Mouse (Mus musculus) heart, postnatal 0 days (tissue): ENCODE results near the gene Zdhhc17. TPM values are rescaled to one million over a fixed set of nuclear protein-coding genes. Genes with fewer than 3 reads are reported as not detected.
A peak's percentile ranks its signal among the peaks of the same experiment; 100 is the strongest.

ENCODE experiments used
- ATAC-seq: fragments of 200-750 bp; cut with Nextera tagmentation; 2 replicates; pipeline ENCODE4 v1.8.0; 2017; ENCODE audit warnings: low read depth, moderate number of reproducible peaks, moderate library complexity; ENCODE audit not compliant: insufficient read depth
- DNase-seq: peaks from one replicate; pipeline ENCODE4 v3.0.0-alpha.2; 2016; ENCODE audit warnings: low spot score
- H3K27ac ChIP-seq: fragments of 300-500 bp; sonication (generic); 2 replicates; pipeline ENCODE4 v1.5.1; 2014; ENCODE audit warnings: low read depth, mild to moderate bottlenecking
- H3K27me3 ChIP-seq: fragments of 300-500 bp; sonication (generic); 2 replicates; pipeline ENCODE4 v1.6.1; 2014; ENCODE audit warnings: low read length, mixed read lengths; ENCODE audit not compliant: control insufficient read depth, insufficient read depth
- H3K36me3 ChIP-seq: fragments of 300-500 bp; sonication (generic); replicated peaks from 2 replicates; pipeline ENCODE4 v1.6.1; 2014; ENCODE audit warnings: low read length, mixed read lengths; ENCODE audit not compliant: control insufficient read depth, insufficient read depth
- H3K4me1 ChIP-seq: fragments of 300-500 bp; sonication (generic); 2 replicates; pipeline ENCODE4 v1.6.1; 2014; ENCODE audit warnings: antibody characterized with exemption; ENCODE audit not compliant: control insufficient read depth, insufficient read depth
- H3K4me2 ChIP-seq: fragments of 300-500 bp; sonication (generic); 2 replicates; pipeline ENCODE4 v1.6.1; 2014; ENCODE audit warnings: low read depth, mild to moderate bottlenecking, low read length, moderate library complexity
- H3K4me3 ChIP-seq: fragments of 300-500 bp; sonication (generic); 2 replicates; pipeline ENCODE4 v1.5.1; 2014; ENCODE audit warnings: low read depth, low read length
- H3K9ac ChIP-seq: fragments of 300-500 bp; sonication (generic); replicated peaks from 2 replicates; pipeline ENCODE4 v1.6.1; 2014; ENCODE audit warnings: low read depth, low read length, mixed read lengths
- H3K9me3 ChIP-seq: fragments of 300-500 bp; sonication (generic); replicated peaks from 2 replicates; pipeline ENCODE4 v1.6.1; 2016; ENCODE audit warnings: low read length; ENCODE audit not compliant: control insufficient read depth
- CTCF ChIP-seq: IDR thresholded peaks from 2 replicates; pipeline ENCODE4 v1.5.1; 2016; ENCODE audit warnings: antibody characterized with exemption, control low read depth, low read depth
- EP300 ChIP-seq: IDR thresholded peaks from 2 replicates; pipeline ENCODE4 v1.6.1; 2016; ENCODE audit warnings: antibody characterized with exemption, low read depth
- WGBS: fragments of 180-500 bp; shearing (Covaris S2); extraction: QIAGEN DNeasy Blood & Tissue Kit; methylation state at CpG from one replicate; pipeline ENCODE4 v1.1.7; 2014; 5-methylcytosine and 5-hydroxymethylcytosine counted together
- polyA plus RNA-seq: library from polyadenylated mRNA; unstranded; fragments of >200 nt; fragmentation: Nextera tagmentation; extraction: Ambion mirVana; gene quantifications from 2 replicates; pipeline ENCODE4 v1.2.1, GENCODE M21; 2015
- total RNA-seq: library from RNA; depleted of rRNA; stranded (reverse); fragments of >200 nt; gene quantifications from 2 replicates; pipeline ENCODE4 v1.2.3, GENCODE M21; 2014; ENCODE audit warnings: low replicate concordance

Zdhhc17 gene
- total and polyA plus RNA-seq, 2 experiments from 2014 or later: 14.9 to 35.5 TPM

GRCm38 (mm10) chr10:110952271-110952670, 57.7 kb downstream of the Zdhhc17 start:
- DNase-seq (no peak), ATAC-seq (no peak)
- Histone ChIP-seq H3K9ac (no peak overlapping the region), H3K9me3 (no peaks in the 10 kb centered on the region), H3K27ac (peak overlapping the region; percentile 93), H3K27me3 (no peaks in the 10 kb centered on the region), H3K4me2 (no peak overlapping the region), H3K4me1 (peaks cover 13% of the 10 kb centered on the region), H3K36me3 (peaks cover 47% of the 10 kb centered on the region), H3K4me3 (no peak overlapping the region)
- TF ChIP-seq CTCF (no peak), EP300 (no peak)
- WGBS: 77% methylated on average over 8 of the region's 8 CpGs

- WGBS: 51% methylated on average over 4 of the region's 4 CpGs
- Histone ChIP-seq H3K4me2 (no peak overlapping the region), H3K9ac (no peak overlapping the region), H3K9me3 (no peaks in the 10 kb centered on the region), H3K27ac (peak overlapping the region; percentile 93), H3K27me3 (no peaks in the 10 kb centered on the region), H3K4me1 (peaks cover 13% of the 10 kb centered on the region), H3K36me3 (peaks cover 45% of the 10 kb centered on the region), H3K4me3 (no peak overlapping the region)
- ATAC-seq: no peak
- no peak for TF ChIP-seq EP300
- no peak for TF ChIP-seq CTCF
- no peak for DNase-seq
Measured at GRCm38 (mm10) chr10:110951748-110952147, 58.2 kb downstream of the Zdhhc17 start.

GRCm38 (mm10) chr10:110951112-110951511, 58.8 kb downstream of the Zdhhc17 start:
- Histone ChIP-seq H3K9me3 (no peaks in the 10 kb centered on the region), H3K4me2 (no peak overlapping the region), H3K27ac (no peak overlapping the region), H3K27me3 (no peaks in the 10 kb centered on the region), H3K9ac (no peak overlapping the region), H3K36me3 (peaks cover 41% of the 10 kb centered on the region), H3K4me3 (no peak overlapping the region), H3K4me1 (peaks cover 13% of the 10 kb centered on the region)
- no peak for TF ChIP-seq EP300
- WGBS: 71% methylated on average over 1 of the region's 1 CpGs
- DNase-seq (no peak), ATAC-seq (no peak)

- DNase-seq: no peak
- Histone ChIP-seq H3K4me2 (no peak overlapping the region), H3K4me1 (peaks cover 7% of the 10 kb centered on the region), H3K9me3 (no peaks in the 10 kb centered on the region), H3K27ac (no peak overlapping the region), H3K27me3 (no peaks in the 10 kb centered on the region), H3K4me3 (no peak overlapping the region), H3K36me3 (peaks cover 56% of the 10 kb centered on the region), H3K9ac (no peak overlapping the region)
- no peak for ATAC-seq
- WGBS: 69% methylated on average over 4 of the region's 4 CpGs
- no peak for TF ChIP-seq CTCF
- no peak for TF ChIP-seq EP300
Measured at GRCm38 (mm10) chr10:110947574-110947973, 62.4 kb downstream of the Zdhhc17 start.

GRCm38 (mm10) chr10:110945966-110946365, 64.0 kb downstream of the Zdhhc17 start:
- TF ChIP-seq EP300 (no peak), CTCF (no peak)
- Histone ChIP-seq H3K9me3 (no peaks in the 10 kb centered on the region), H3K27ac (peak overlapping the region; percentile 11; the same call in 1 of the 2 replicates), H3K4me1 (no peaks in the 10 kb centered on the region), H3K36me3 (peaks cover 65% of the 10 kb centered on the region), H3K4me3 (no peak overlapping the region), H3K4me2 (no peak overlapping the region), H3K9ac (no peak overlapping the region), H3K27me3 (no peaks in the 10 kb centered on the region)
- ATAC-seq: no peak
- 75% methylated on average over 12 of the region's 12 CpGs for WGBS
- no peak for DNase-seq

- Histone ChIP-seq H3K4me2 (no peak overlapping the region), H3K4me3 (no peak overlapping the region), H3K27me3 (no peaks in the 10 kb centered on the region), H3K27ac (no peak overlapping the region), H3K4me1 (no peaks in the 10 kb centered on the region), H3K36me3 (peaks cover 61% of the 10 kb centered on the region), H3K9me3 (no peaks in the 10 kb centered on the region), H3K9ac (no peak overlapping the region)
- TF ChIP-seq EP300: no peak
- ATAC-seq: no peak
- DNase-seq: no peak
- WGBS: 87% methylated on average over 11 of the region's 11 CpGs
Measured at GRCm38 (mm10) chr10:110944175-110944574, 65.8 kb downstream of the Zdhhc17 start.
